Mouse (Mus musculus): ENCODE results near the gene Usp24. TPM values are rescaled to one million over a fixed set of nuclear protein-coding genes. Genes with fewer than 3 reads are reported as not detected.

Gene Usp24
- polyA plus RNA-seq, 1 experiment = 28.6 TPM

DNA sequence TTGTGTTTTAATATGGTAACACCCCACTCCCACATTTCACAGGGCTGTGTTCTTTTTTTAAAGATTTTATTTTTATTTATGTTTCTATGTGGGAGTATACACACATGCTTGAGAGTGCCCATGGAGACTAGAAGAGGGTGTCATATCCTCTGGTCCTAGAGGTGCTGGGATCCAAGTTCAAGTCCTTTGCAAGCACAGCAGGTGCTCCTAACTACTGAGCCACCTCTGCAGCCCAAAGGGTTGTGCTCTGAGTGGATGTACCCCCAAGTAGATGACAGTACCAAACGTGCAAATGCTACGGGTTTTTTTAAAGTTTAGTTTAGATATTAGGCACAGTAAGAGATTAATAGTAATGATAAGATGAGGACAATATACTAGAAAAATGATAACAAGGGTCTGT is 119.4 kb downstream of the Usp24 start:
- no peaks in the 10 kb centered on the region for H3K4me1 ChIP-seq (ENCODE audit: control insufficient read depth, insufficient read depth, low read length)
- WGBS = 89% methylated on average over 2 of the region's 2 CpGs
- no peak overlapping the region for H3K27ac ChIP-seq (ENCODE audit: insufficient read depth, low read depth, low read length)
- H3K4me3 ChIP-seq (ENCODE audit: insufficient read depth, low read depth, low read length) = no peak overlapping the region
- TF ChIP-seq CTCF (IDR thresholded peaks at IDR 0.05; ENCODE audit: insufficient read depth, low read depth, low read length) = no peak

DNA sequence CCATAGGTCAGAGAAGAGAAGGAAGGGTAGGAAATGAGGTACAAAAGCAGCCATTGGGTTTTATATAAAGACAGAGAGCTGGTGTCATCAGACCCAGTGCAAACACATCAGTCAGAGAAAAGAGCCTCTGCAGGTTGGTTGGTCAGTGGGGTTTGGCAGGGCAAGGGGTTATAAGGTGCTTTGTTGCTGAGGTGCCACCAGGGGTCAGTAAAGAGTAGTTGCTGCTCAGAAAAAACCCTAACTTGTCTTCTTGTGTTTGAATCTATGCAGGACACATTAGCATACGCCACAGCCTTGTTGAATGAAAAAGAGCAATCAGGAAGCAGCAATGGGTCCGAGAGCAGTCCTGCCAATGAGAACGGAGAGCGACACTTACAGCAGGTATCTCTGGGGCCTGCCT is 120.5 kb downstream of the Usp24 start:
- no peaks in the 10 kb centered on the region for H3K4me1 ChIP-seq (ENCODE audit: control insufficient read depth, insufficient read depth, low read length)
- H3K27ac ChIP-seq (ENCODE audit: insufficient read depth, low read depth, low read length) = no peak overlapping the region
- no peak overlapping the region for H3K4me3 ChIP-seq (ENCODE audit: insufficient read depth, low read depth, low read length)
- TF ChIP-seq POLR2A (IDR thresholded peaks at IDR 0.05; ENCODE audit: insufficient read depth, low read depth, low read length) = no peak
- no peak for TF ChIP-seq CTCF (IDR thresholded peaks at IDR 0.05; ENCODE audit: insufficient read depth, low read depth, low read length)
- 47% methylated on average over 4 of the region's 4 CpGs for WGBS

DNA sequence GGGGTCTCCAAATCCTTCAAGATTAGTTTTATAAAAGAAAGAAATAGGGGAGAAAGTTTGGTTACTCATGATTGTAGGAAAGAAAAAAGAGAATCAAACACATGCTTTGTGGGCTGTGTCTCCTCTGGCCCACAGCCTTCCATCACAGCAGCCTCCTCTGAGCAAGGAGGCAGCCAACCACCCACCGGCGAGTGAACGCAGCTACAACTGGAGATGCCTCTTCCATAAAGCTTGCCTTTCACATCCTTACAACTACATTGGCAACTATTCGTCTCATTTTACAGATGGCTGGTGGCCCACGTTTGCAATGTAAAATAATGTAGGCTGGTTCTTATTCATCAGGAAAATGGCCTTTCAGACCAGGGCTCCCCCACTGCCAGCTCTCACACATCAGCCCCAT is 121.2 kb downstream of the Usp24 start:
- WGBS = 84% methylated on average over 5 of the region's 5 CpGs
- no peak overlapping the region for H3K27ac ChIP-seq (ENCODE audit: insufficient read depth, low read depth, low read length)
- H3K4me1 ChIP-seq (ENCODE audit: control insufficient read depth, insufficient read depth, low read length) = no peaks in the 10 kb centered on the region
- no peak for TF ChIP-seq POLR2A (IDR thresholded peaks at IDR 0.05; ENCODE audit: insufficient read depth, low read depth, low read length)
- TF ChIP-seq CTCF (IDR thresholded peaks at IDR 0.05; ENCODE audit: insufficient read depth, low read depth, low read length) = no peak
- H3K4me3 ChIP-seq (ENCODE audit: insufficient read depth, low read depth, low read length) = no peak overlapping the region

DNA sequence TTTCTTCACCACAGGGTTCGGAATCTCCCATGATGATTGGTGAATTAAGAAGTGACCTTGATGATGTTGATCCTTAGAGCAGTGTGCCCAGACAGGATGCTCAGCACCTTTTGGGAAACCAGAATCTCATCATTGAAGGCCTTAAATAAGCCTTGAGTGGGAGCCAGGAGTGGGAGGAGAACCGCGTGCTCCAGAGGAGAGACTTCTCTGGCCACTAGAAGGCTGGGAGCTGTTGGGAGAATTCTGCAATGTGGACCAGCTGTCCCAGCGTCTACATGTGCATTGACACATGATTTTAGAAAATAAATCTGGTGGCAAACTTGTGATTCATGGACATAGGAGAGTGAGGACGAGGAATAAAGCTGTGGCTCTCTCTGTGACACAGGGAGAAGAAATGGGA is 122.8 kb downstream of the Usp24 start:
- Histone ChIP-seq H3K4me1 (ENCODE audit: control insufficient read depth, insufficient read depth, low read length) (no peaks in the 10 kb centered on the region), H3K4me3 (ENCODE audit: insufficient read depth, low read depth, low read length) (no peak overlapping the region), H3K27ac (ENCODE audit: insufficient read depth, low read depth, low read length) (no peak overlapping the region)
- WGBS = 84% methylated on average over 5 of the region's 5 CpGs
- no peak for TF ChIP-seq POLR2A (IDR thresholded peaks at IDR 0.05; ENCODE audit: insufficient read depth, low read depth, low read length)
- no peak for TF ChIP-seq CTCF (IDR thresholded peaks at IDR 0.05; ENCODE audit: insufficient read depth, low read depth, low read length)

DNA sequence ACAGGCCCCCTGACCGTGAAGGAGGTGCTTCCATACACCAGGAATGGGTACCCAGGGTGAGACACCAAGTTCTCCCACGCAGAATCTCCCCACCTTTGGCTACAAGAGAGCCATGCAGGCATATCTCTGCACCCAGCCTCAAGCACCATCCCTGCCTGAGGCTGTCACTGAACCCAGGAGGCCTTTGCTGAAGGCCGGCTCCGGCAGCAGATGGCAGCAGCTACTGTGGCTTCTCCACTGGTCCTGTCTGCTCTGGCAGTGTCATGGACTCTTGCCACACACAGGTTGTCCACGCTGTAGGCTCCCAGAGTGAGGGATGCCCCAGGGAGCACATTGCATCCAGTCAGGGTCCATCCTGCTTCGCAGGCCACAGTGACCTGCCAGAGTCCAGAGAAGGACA is 127.2 kb downstream of the Usp24 start:
- no peak for TF ChIP-seq POLR2A (IDR thresholded peaks at IDR 0.05; ENCODE audit: insufficient read depth, low read depth, low read length)
- TF ChIP-seq CTCF (IDR thresholded peaks at IDR 0.05; ENCODE audit: insufficient read depth, low read depth, low read length) = no peak
- H3K4me1 ChIP-seq (ENCODE audit: control insufficient read depth, insufficient read depth, low read length) = no peaks in the 10 kb centered on the region
- no peak overlapping the region for H3K4me3 ChIP-seq (ENCODE audit: insufficient read depth, low read depth, low read length)
- 86% methylated on average over 6 of the region's 6 CpGs for WGBS
- no peak overlapping the region for H3K27ac ChIP-seq (ENCODE audit: insufficient read depth, low read depth, low read length)

DNA sequence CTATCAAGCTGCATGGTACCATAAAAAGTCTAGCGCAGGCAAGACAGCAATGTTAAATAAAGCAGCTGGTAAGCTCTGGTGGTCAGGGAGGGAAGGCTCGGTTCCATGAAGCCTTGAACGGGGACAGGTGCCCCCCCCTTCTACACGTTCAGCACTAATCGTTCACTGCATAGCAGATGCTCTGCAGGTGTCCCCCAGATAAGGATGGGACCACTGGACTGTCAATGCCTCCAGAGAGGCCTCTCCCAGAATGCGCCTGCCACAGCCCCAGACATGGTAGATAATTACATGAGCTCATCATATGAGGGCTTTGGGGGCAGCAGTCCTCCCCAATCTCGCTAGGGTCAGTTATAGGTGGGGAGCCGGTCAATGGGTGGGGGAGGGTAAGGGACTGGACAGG is 133.3 kb downstream of the Usp24 start:
- H3K27ac ChIP-seq (ENCODE audit: insufficient read depth, low read depth, low read length) = no peak overlapping the region
- peaks cover 14% of the 10 kb centered on the region for H3K4me1 ChIP-seq (ENCODE audit: control insufficient read depth, insufficient read depth, low read length)
- TF ChIP-seq POLR2A (IDR thresholded peaks at IDR 0.05; ENCODE audit: insufficient read depth, low read depth, low read length) (no peak), CTCF (IDR thresholded peaks at IDR 0.05; ENCODE audit: insufficient read depth, low read depth, low read length) (no peak)
- 91% methylated on average over 8 of the region's 8 CpGs for WGBS
- no peak overlapping the region for H3K4me3 ChIP-seq (ENCODE audit: insufficient read depth, low read depth, low read length)

DNA sequence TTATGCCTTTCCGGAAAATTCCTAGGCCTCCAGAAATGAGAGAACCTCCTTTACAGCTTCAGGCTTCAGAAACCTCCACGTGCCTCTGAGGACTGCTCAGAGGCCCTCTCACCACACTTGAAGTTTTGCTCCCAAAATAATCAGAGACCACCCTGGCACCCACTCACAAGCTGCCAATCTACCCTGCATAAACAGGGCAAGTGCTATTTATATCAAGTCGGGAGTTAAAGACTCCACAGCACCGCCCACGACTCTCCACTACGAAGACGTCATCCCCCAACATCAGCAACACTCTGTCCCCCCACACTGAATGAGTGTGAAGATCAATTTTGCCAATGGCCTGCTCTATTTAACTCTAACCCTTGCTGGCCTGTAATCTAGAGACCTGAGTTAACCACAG is 136.4 kb downstream of the Usp24 start:
- WGBS = 25% methylated on average over 7 of the region's 7 CpGs
- no peak overlapping the region for H3K4me3 ChIP-seq (ENCODE audit: insufficient read depth, low read depth, low read length)
- no peak overlapping the region for H3K27ac ChIP-seq (ENCODE audit: insufficient read depth, low read depth, low read length)
- no peak for TF ChIP-seq POLR2A (IDR thresholded peaks at IDR 0.05; ENCODE audit: insufficient read depth, low read depth, low read length)
- TF ChIP-seq CTCF (IDR thresholded peaks at IDR 0.05; ENCODE audit: insufficient read depth, low read depth, low read length) = no peak
- peaks cover 20% of the 10 kb centered on the region for H3K4me1 ChIP-seq (ENCODE audit: control insufficient read depth, insufficient read depth, low read length)

DNA sequence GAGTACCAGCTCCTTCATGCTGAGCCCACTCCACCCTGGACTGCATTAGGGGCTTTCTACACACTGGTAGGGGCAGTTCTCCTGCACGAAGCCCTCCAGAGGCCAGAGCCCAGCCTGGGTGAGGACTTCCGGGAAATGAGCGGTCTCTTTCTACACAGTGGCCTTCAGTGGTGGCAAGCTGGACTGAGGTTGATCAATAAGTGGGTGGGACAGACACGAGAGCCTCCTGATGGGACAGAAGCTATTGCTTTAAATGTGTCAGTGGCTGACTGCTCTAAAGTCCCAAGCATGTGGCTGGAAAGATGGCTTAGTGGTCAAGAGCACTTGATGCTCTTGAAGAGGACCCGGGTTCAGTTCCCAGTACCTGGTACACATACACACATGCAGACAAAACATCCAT is 137.1 kb downstream of the Usp24 start:
- Histone ChIP-seq H3K4me3 (ENCODE audit: insufficient read depth, low read depth, low read length) (no peak overlapping the region), H3K4me1 (ENCODE audit: control insufficient read depth, insufficient read depth, low read length) (peaks cover 20% of the 10 kb centered on the region), H3K27ac (ENCODE audit: insufficient read depth, low read depth, low read length) (no peak overlapping the region)
- no peak for TF ChIP-seq CTCF (IDR thresholded peaks at IDR 0.05; ENCODE audit: insufficient read depth, low read depth, low read length)
- TF ChIP-seq POLR2A (IDR thresholded peaks at IDR 0.05; ENCODE audit: insufficient read depth, low read depth, low read length) = no peak
- WGBS = 96% methylated on average over 5 of the region's 5 CpGs

DNA sequence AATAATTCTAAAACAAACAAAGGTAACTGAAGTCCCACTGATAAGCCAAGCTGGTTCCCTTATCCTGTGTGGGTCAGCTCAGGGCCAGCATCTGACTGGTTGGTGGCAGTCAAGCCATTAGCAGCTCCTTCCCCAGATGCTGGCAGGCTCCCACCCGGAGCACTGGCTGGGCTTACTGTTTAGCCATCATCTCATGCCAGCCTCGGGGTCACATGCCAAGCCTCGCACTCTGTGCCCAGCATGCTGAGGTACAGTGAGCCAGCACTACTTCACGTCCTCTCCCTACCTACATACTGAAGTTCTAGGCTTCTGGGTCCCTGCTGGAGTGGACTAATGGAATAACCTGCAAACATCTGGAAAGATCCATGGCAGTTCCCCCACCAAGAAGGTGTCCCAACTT is 137.5 kb downstream of the Usp24 start:
- Histone ChIP-seq H3K4me1 (ENCODE audit: control insufficient read depth, insufficient read depth, low read length) (peaks cover 20% of the 10 kb centered on the region), H3K27ac (ENCODE audit: insufficient read depth, low read depth, low read length) (no peak overlapping the region), H3K4me3 (ENCODE audit: insufficient read depth, low read depth, low read length) (no peak overlapping the region)
- TF ChIP-seq CTCF (IDR thresholded peaks at IDR 0.05; ENCODE audit: insufficient read depth, low read depth, low read length) (no peak), POLR2A (IDR thresholded peaks at IDR 0.05; ENCODE audit: insufficient read depth, low read depth, low read length) (no peak)
- WGBS = 58% methylated on average over 4 of the region's 4 CpGs

DNA sequence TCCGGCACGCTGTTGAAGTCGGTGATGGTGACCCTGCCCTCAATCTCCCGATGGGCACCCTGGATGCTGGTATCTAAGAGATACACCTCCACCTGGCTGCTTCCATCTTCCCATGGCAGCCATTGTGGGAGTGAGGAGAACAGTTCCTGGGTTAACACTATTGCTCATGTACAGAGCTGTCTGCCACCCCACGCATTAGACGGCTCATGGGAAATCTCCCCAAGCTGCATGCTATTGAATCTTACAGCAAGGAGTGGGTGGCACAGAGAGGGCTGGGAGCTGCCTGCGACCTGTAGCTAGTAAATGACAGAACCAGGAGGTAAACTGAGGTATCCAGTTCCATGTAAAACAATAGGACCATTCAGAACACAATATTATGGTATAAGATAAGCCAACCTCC is 138.5 kb downstream of the Usp24 start:
- WGBS = 71% methylated on average over 7 of the region's 7 CpGs

More for the DNA sequence above, 138.5 kb downstream of the Usp24 start:
- peaks cover 20% of the 10 kb centered on the region for H3K4me1 ChIP-seq (ENCODE audit: control insufficient read depth, insufficient read depth, low read length)
- no peak for TF ChIP-seq CTCF (IDR thresholded peaks at IDR 0.05; ENCODE audit: insufficient read depth, low read depth, low read length)
- no peak for TF ChIP-seq POLR2A (IDR thresholded peaks at IDR 0.05; ENCODE audit: insufficient read depth, low read depth, low read length)
- no peak overlapping the region for H3K4me3 ChIP-seq (ENCODE audit: insufficient read depth, low read depth, low read length)
- H3K27ac ChIP-seq (ENCODE audit: insufficient read depth, low read depth, low read length) = no peak overlapping the region
